Mouse (Mus musculus) lung, adult 18-20 months (tissue): ENCODE results near the gene Scaf11.
"Not testable (repeated sequence)": the region's sequence is repeated elsewhere in the genome, so short reads cannot be mapped to it uniquely, and the experiment has no call there.

Experiments used
- DNase-seq, 2 experiments: peaks; one replicate each; pipeline ENCODE4 v3.0.0; 2022; ENCODE audit warnings: mixed read lengths in 2 of 2

The Scaf11 gene

DNA sequence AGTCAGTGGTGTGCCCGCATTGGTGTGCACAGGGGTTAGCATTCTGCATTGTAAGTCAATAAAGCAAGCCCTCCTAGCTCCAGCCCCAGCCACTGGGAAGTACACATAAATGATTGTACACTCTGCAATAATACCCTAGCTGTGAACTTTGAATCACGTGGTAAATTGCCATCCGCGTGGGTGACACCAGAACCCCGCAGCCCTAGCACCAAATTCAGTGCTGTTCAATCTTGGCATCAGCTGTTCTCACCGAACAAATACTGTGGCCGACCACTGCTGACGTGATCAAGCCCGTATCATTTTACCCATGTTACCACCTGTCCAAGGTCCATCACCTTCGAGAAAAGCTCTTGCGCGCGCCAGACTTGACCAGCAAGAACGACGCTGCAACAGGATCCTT lies 3.2 kb upstream of the Scaf11 start:
- no peak for DNase-seq

DNA sequence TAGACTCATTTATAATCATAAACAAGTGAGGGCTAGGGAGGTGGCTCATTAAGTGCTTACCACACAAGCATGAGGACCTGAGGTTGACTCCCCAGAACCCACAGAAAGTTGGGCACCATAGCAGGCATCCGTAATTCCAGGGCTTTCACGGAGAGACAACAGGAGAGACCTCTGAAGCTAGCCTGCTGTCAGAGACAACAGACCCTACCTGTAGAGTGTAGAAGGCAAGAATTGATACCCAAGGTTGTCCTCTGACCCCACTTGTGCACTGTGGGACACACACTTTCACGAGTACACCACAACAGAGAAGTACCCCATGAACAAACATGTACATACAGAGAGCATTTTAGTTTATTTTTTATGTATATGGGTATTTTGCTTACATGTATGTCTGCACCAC lies 2.0 kb upstream of the Scaf11 start:
- no peak for DNase-seq

DNA sequence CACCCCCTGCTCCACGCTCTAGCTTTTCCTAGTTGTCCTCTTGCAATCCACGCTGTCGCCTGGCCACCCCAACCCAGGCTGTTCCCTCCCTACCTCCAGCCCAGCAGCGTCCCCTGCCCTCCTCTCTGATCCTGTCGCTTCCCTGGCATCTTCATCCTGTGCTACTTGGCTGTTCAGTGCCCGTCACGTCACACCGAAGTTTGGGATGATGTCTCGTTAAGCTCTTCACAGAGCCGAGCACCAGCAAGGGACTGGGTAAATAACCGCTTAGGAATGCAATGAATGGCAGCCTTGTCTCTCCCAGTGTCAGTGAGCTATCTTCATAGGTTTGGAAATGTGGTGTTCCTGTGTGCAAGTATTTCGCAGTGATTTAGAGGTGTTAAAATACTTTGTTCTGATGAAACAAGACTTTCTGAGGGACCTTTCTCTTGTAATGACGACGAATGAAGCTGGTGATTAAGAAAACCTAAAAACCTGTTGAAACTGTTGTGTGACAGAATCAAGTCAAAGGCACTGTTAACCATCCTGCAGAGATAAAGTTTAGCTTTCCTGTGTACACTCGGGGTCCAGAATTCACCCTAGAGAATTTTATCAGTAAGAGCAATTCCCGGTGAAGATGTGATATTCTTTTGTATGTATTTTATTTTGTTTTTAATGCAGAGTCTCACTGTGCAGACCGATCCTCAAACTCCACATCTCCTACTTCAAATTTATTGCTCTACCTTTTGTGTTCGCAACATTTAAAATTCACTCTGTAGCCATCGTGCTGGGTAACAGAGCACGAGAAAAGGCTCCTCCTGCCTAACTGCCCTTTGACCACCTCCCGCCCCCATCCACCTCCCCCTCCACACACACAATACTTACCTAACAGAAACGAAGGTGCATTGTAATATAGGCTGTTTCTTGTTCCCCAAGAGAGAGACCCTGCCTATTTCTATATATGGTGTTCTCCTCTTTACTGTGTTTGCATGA lies 1.2 kb upstream of the Scaf11 start:
- no peak for DNase-seq

GRCm38 (mm10) chr15:96460451-96460729 lies 253 bp downstream of the Scaf11 start:
- no peak for DNase-seq

DNA sequence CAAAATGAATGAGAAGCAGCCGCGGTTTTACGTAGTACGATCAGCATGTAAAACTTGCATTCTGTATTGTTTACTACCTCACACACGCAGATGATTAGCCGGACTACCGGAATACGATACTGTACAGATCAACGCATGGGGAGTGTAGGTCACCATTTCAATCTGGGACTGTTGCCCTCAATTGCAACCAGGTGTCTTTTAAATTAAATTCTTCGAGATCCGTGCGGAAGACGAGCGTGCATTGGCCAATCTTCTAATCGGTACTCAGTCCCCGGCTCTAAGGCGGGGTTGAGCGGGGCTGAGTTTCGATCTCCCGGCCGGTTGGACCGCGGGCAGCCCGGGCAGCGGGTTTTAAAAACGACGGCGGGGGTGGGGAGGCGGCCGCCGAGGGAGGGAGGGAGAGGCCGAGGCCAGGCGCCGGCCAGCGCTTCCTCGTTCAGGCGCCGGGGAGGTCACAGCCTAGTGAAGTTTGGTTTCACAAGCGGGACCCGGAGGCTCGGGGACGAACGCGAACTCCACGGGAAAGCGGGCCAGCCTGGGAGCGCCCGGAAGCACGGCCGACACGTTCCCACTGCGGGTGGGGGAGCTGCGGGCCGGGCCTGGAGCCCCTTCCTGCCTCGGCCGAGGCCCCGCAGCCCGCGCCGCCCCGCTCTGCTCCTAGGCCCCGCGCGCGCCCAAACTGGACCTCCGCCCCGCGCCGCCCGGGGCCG lies 747 bp downstream of the Scaf11 start:
- DNase-seq: peak; percentile 72 to 75

GRCm38 (mm10) chr15:96458273-96458672 lies 2.4 kb downstream of the Scaf11 start:
- no peak for DNase-seq

- no peak for DNase-seq
Observed at GRCm38 (mm10) chr15:96457338-96457664, 3.3 kb downstream of the Scaf11 start.

- DNase-seq: peak in 1 of 2 experiments; percentile 18
Observed at GRCm38 (mm10) chr15:96456651-96457337, 3.8 kb downstream of the Scaf11 start.

- no peak for DNase-seq
Observed at GRCm38 (mm10) chr15:96455595-96456214, 4.9 kb downstream of the Scaf11 start.

GRCm38 (mm10) chr15:96453346-96453745 lies 7.3 kb downstream of the Scaf11 start:
- DNase-seq: no peak

- DNase-seq: no peak
Observed at GRCm38 (mm10) chr15:96448656-96449299, 11.9 kb downstream of the Scaf11 start.

DNA sequence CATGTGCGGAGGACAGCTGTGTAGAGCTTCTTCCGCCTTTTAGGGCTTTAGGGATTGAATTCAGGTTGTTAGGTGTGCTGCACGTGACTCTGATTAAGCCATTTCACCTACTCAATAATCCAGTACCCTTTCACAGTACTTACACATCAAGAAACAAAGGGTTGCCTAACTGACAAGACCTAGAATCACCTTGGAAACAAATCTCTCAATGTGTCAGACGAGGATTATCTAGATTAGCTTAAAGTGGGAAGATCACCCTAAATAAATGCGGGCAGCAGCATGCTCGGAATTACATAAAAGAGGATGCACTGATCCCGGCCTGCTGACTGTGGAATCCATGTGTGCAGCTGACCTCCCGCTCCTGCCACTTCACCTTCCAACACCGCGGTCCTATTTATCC lies 13.9 kb downstream of the Scaf11 start:
- no peak for DNase-seq

- not testable (repeated sequence) for DNase-seq
Observed at GRCm38 (mm10) chr15:96441480-96441879, 19.2 kb downstream of the Scaf11 start.

- no peak for DNase-seq
Observed at GRCm38 (mm10) chr15:96434202-96434601, 26.4 kb downstream of the Scaf11 start.

GRCm38 (mm10) chr15:96419920-96420319 lies 40.7 kb downstream of the Scaf11 start:
- no peak for DNase-seq

DNA sequence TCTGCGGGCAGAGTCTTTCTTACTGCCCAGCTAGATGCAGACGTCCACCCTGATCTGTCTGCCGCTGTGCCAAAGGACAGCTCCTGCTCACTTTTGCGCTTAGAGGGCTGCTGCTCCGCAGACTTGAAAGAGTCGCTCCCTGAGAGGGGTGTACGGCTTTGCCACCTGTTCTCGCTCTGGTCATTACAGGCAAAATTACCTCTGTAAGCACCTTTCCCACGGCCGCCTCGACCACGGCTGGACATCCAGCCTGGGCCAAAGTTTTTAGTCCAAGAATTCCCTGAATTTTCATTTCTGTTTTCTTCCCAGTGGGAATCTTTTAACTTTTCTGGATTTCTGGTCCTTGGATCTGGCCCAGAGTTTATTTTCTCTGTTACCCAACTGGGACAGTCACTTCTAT lies 42.5 kb downstream of the Scaf11 start:
- no peak for DNase-seq

DNA sequence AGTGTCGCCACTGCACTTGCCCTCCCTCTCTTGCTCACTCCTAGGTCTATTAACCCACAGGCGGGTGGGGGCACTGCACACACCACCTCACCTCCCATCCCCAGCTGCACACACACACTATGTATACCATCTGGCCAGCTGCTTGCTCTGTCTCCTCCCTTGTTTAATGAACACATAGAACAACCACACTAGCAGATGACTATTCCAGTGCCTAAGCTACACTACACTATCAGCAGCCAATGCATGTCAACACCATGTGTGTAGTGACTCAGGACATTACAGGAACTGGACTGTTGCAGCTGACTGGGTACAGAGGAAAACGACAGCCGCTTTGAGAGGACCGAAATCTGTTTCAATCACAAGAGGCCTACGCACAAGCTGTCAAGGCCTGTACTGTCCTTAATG lies 51.9 kb downstream of the Scaf11 start:
- no peak for DNase-seq

DNA sequence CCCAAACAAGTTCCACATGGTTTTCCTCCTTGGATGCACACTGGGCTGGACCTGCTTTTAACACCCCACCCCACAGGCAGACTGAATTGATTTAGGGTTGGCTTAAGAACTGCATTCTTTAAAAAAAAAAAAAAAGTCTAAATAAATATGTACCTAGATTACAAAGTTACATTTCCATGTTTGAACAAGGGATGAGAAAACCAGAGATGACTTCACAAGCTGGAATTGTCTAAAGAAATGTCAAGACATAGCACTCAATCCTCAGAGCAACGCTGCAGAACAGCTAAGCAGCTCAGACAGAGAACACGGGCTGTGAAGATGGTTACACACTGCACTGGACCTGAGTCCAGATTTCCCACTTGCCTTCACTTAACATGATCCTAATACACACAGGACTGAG lies 53.5 kb downstream of the Scaf11 start:
- DNase-seq: no peak

DNA sequence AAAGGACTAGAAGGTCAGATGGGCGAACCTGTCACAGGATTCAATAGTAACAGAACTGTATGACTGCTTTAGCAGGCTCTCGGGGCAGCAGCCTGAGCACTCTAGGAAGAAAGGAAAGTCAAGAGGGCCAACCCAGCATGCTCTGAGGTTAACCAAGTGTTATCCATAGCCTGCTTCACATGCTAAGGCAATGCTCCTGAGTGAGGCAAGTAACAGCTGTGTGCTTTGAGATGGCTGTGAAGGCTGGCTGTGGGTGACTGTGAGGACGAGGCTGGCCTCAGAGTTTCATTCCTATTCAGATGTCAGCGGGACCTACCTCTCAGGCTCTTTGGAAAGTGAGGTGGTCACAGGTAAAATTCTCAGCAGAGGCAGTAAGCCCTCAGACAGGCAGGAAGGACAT lies 54.4 kb downstream of the Scaf11 start:
- no peak for DNase-seq

DNA sequence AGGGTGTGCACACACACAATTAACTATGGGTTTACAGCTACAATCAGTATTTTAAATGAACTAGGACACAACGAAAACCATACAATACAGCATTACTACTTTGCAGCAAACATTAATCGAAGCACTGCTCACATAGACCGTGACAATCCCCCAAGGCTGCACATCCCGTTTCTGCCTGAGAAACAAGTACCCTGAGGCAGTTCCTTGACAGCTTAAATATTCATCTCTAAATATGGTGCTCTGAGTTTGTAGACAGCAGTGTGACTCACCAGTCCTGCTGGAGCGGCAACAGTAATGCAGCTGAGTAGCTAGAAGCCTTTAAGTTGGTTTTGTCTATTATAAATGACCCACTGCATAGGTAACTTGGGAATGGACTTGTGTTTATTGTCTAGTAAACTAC lies 55.1 kb downstream of the Scaf11 start:
- DNase-seq: no peak

- DNase-seq: no peak
Observed at GRCm38 (mm10) chr15:96398333-96398732, 62.3 kb downstream of the Scaf11 start.

- no peak for DNase-seq
Observed at GRCm38 (mm10) chr15:96396641-96397344, 63.9 kb downstream of the Scaf11 start.
